Mouse (Mus musculus): ENCODE data around the gene Sdc3.

GRCm38 (mm10) chr4:130867940-130868339, 75.6 kb downstream of the Sdc3 start:
- TF ChIP-seq CTCF (conservative IDR thresholded peaks at IDR 0.05; ENCODE audit: insufficient read depth, insufficient read length, low read depth, low read length): no peak
- no peak for TF ChIP-seq POLR2A (IDR thresholded peaks at IDR 0.05; ENCODE audit: low read depth, low read length)

All from kidney, adult 2 months (tissue).